Mouse (Mus musculus) CH12.LX (cell line): ENCODE data around the gene Tm9sf3. TPM values are rescaled to one million over a fixed set of nuclear protein-coding genes. Genes with fewer than 3 reads are reported as not detected.

Source experiments
- DNase-seq: peaks from one replicate; pipeline ENCODE4 v3.0.0-alpha.2; 2013; ENCODE audit errors: extremely low read depth
- H3K27ac ChIP-seq: 2 replicates; pipeline ENCODE4 v1.5.1; 2012; ENCODE audit warnings: low read depth, mild to moderate bottlenecking, control low read depth, moderate library complexity; ENCODE audit not compliant: insufficient read depth
- H3K27me3 ChIP-seq: replicated peaks from 2 replicates; pipeline ENCODE3; 2012; ENCODE audit warnings: inconsistent platforms
- H3K36me3 ChIP-seq, 2 experiments: replicated peaks in 1 of 2; 2 replicates each; pipeline versions ENCODE3 to v1.6.1; 2012; ENCODE audit warnings: inconsistent platforms in 1 of 2, low read length in 1 of 2, mild to moderate bottlenecking in 1 of 2, mixed read lengths in 1 of 2, moderate library complexity in 1 of 2; ENCODE audit not compliant: control insufficient read depth in 1 of 2, insufficient read depth in 1 of 2
- H3K4me1 ChIP-seq, 2 experiments: 2 replicates each; pipeline ENCODE4 v1.6.1; 2012; ENCODE audit warnings: inconsistent platforms in 1 of 2, moderate library complexity in 1 of 2; ENCODE audit not compliant: insufficient read depth in 2 of 2, control insufficient read depth in 1 of 2
- H3K4me2 ChIP-seq: 2 replicates; pipeline ENCODE4 v1.6.1; 2012; ENCODE audit warnings: low read depth, mild to moderate bottlenecking, control low read depth; ENCODE audit not compliant: poor library complexity, insufficient read depth, severe bottlenecking
- H3K4me3 ChIP-seq, 3 experiments: fragments of 150-350 bp in 1 of 3; sonication (generic) in 1 of 3; replicated peaks in 1 of 3; 2 replicates each; pipeline versions ENCODE3 to v1.5.1; 2011 to 2012; ENCODE audit warnings: low read depth in 2 of 3, low read length in 2 of 3, mild to moderate bottlenecking in 2 of 3, moderate library complexity in 2 of 3, control low read depth in 1 of 3, improper control_type of control experiment in 1 of 3, inconsistent platforms in 1 of 3, mixed read lengths in 1 of 3; ENCODE audit not compliant: poor library complexity in 1 of 3
- H3K79me2 ChIP-seq: replicated peaks from 2 replicates; pipeline ENCODE4 v1.6.1; 2012; ENCODE audit warnings: mild to moderate bottlenecking, moderate library complexity; ENCODE audit not compliant: control insufficient read depth, poor library complexity, insufficient read depth, severe bottlenecking; ENCODE audit errors: extremely low read depth
- H3K9ac ChIP-seq: 2 replicates; pipeline ENCODE4 v1.6.1; 2012; ENCODE audit warnings: low read depth, mild to moderate bottlenecking, control low read depth, moderate library complexity; ENCODE audit not compliant: insufficient read depth
- H3K9me3 ChIP-seq: replicated peaks from 2 replicates; pipeline ENCODE3; 2012; ENCODE audit warnings: low read length, inconsistent platforms, mixed read lengths
- BHLHE40 ChIP-seq: IDR thresholded peaks from 2 replicates; pipeline ENCODE4 v1.6.1; 2011; ENCODE audit warnings: mild to moderate bottlenecking, low read depth, low read length, improper control_type of control experiment
- CHD1 ChIP-seq: IDR thresholded peaks from 2 replicates; pipeline ENCODE4 v1.6.1; 2012; ENCODE audit warnings: low read depth, low read length, improper control_type of control experiment, inconsistent platforms
- CHD2 ChIP-seq: IDR thresholded peaks from 2 replicates; pipeline ENCODE4 v1.6.1; 2011; ENCODE audit warnings: low read length, improper control_type of control experiment
- CTCF ChIP-seq, 2 experiments: IDR thresholded peaks in 1 of 2; conservative IDR thresholded peaks in 1 of 2; 2 replicates each; pipeline ENCODE4 v1.5.1; 2011 to 2012; ENCODE audit warnings: low read depth in 2 of 2, low read length in 2 of 2, improper control_type of control experiment in 1 of 2, inconsistent platforms in 1 of 2, mild to moderate bottlenecking in 1 of 2, moderate library complexity in 1 of 2
- E2F4 ChIP-seq: IDR thresholded peaks from 2 replicates; pipeline ENCODE4 v1.6.1; 2011; ENCODE audit warnings: low read depth, low read length, improper control_type of control experiment; ENCODE audit not compliant: insufficient replicate concordance
- ELF1 ChIP-seq: IDR thresholded peaks from 2 replicates; pipeline ENCODE4 v1.6.1; 2014; ENCODE audit warnings: low read depth, mild to moderate bottlenecking, inconsistent platforms, low read length, improper control_type of control experiment
- EP300 ChIP-seq: IDR thresholded peaks from 2 replicates; pipeline ENCODE4 v1.6.1; 2011; ENCODE audit warnings: low read length, improper control_type of control experiment
- ETS1 ChIP-seq: conservative IDR thresholded peaks from 2 replicates; pipeline ENCODE4 v1.6.1; 2012; ENCODE audit warnings: low read depth, mild to moderate bottlenecking, inconsistent platforms, low read length, improper control_type of control experiment, moderate library complexity
- GABPA ChIP-seq: IDR thresholded peaks from 2 replicates; pipeline ENCODE4 v1.6.1; 2012; ENCODE audit warnings: low read depth, low read length, improper control_type of control experiment, inconsistent platforms; ENCODE audit not compliant: insufficient replicate concordance
- HCFC1 ChIP-seq: IDR thresholded peaks from 2 replicates; pipeline ENCODE4 v1.6.1; 2012; ENCODE audit warnings: low read depth, mild to moderate bottlenecking, inconsistent platforms, low read length, improper control_type of control experiment
- IRF4 ChIP-seq: IDR thresholded peaks from 2 replicates; pipeline ENCODE4 v1.6.1; 2014; ENCODE audit warnings: low read depth, mild to moderate bottlenecking, inconsistent platforms, low read length, improper control_type of control experiment
- JUN ChIP-seq: IDR thresholded peaks from 2 replicates; pipeline ENCODE4 v1.6.1; 2011; ENCODE audit warnings: low read depth, mild to moderate bottlenecking, low read length, improper control_type of control experiment, moderate library complexity; ENCODE audit not compliant: insufficient read depth
- JUND ChIP-seq: conservative IDR thresholded peaks from 2 replicates; pipeline ENCODE4 v1.6.1; 2011; ENCODE audit warnings: low read depth, low read length, improper control_type of control experiment
- KAT2A ChIP-seq: IDR thresholded peaks from 2 replicates; pipeline ENCODE4 v1.6.1; 2012; ENCODE audit warnings: low read length, improper control_type of control experiment, inconsistent platforms; ENCODE audit not compliant: insufficient replicate concordance
- MAFK ChIP-seq: IDR thresholded peaks from 2 replicates; pipeline ENCODE4 v1.6.1; 2011; ENCODE audit warnings: low read length, improper control_type of control experiment; ENCODE audit not compliant: insufficient replicate concordance
- MAX ChIP-seq: IDR thresholded peaks from 2 replicates; pipeline ENCODE4 v1.6.1; 2011; ENCODE audit warnings: low read length, improper control_type of control experiment
- MAZ ChIP-seq: IDR thresholded peaks from 2 replicates; pipeline ENCODE4 v1.6.1; 2012; ENCODE audit warnings: low read depth, mild to moderate bottlenecking, inconsistent platforms, low read length, improper control_type of control experiment, moderate library complexity
- MEF2A ChIP-seq: IDR thresholded peaks from 2 replicates; pipeline ENCODE4 v1.6.1; 2014; ENCODE audit warnings: low read depth, mild to moderate bottlenecking, inconsistent platforms, low read length, improper control_type of control experiment, borderline replicate concordance
- MXI1 ChIP-seq: IDR thresholded peaks from 2 replicates; pipeline ENCODE4 v1.6.1; 2011; ENCODE audit warnings: mild to moderate bottlenecking, low read depth, low read length, improper control_type of control experiment
- MYC ChIP-seq: IDR thresholded peaks from 2 replicates; pipeline ENCODE4 v1.6.1; 2011; ENCODE audit warnings: low read depth, mild to moderate bottlenecking, improper control_type of control experiment, low read length
- NELFE ChIP-seq: IDR thresholded peaks from 2 replicates; pipeline ENCODE4 v1.6.1; 2011; ENCODE audit warnings: low read depth, low read length, improper control_type of control experiment
- NRF1 ChIP-seq: IDR thresholded peaks from 2 replicates; pipeline ENCODE4 v1.6.1; 2014; ENCODE audit warnings: low read depth, mild to moderate bottlenecking, inconsistent platforms, low read length, improper control_type of control experiment, moderate library complexity
- PAX5 ChIP-seq: IDR thresholded peaks from 2 replicates; pipeline ENCODE4 v1.6.1; 2012; ENCODE audit warnings: low read length, inconsistent platforms, mixed read lengths
- POLR2A ChIP-seq: IDR thresholded peaks from 2 replicates; pipeline ENCODE4 v1.6.1; 2011; ENCODE audit warnings: low read depth, mild to moderate bottlenecking, improper control_type of control experiment, low read length
- POLR2AphosphoS2 ChIP-seq: IDR thresholded peaks from 2 replicates; pipeline ENCODE4 v1.6.1; 2011; ENCODE audit warnings: low read depth, low read length, improper control_type of control experiment
- RAD21 ChIP-seq: IDR thresholded peaks from 2 replicates; pipeline ENCODE4 v1.6.1; 2011; ENCODE audit warnings: low read depth, mild to moderate bottlenecking, low read length, improper control_type of control experiment, moderate library complexity
- RCOR1 ChIP-seq: conservative IDR thresholded peaks from 2 replicates; pipeline ENCODE4 v1.6.1; 2012; ENCODE audit warnings: low read depth, mild to moderate bottlenecking, inconsistent platforms, low read length, improper control_type of control experiment
- SIN3A ChIP-seq: IDR thresholded peaks from 2 replicates; pipeline ENCODE4 v1.6.1; 2012; ENCODE audit warnings: low read length, improper control_type of control experiment, inconsistent platforms
- SMC3 ChIP-seq: IDR thresholded peaks from 2 replicates; pipeline ENCODE4 v1.6.1; 2011; ENCODE audit warnings: low read depth, low read length, improper control_type of control experiment
- TBP ChIP-seq: conservative IDR thresholded peaks from 2 replicates; pipeline ENCODE4 v1.6.1; 2011; ENCODE audit warnings: low read depth, low read length, improper control_type of control experiment
- TCF12 ChIP-seq: IDR thresholded peaks from 2 replicates; pipeline ENCODE4 v1.6.1; 2014; ENCODE audit warnings: low read depth, mild to moderate bottlenecking, inconsistent platforms, low read length, improper control_type of control experiment
- UBTF ChIP-seq: IDR thresholded peaks from 2 replicates; pipeline ENCODE4 v1.6.1; 2012; ENCODE audit warnings: low read depth, mild to moderate bottlenecking, inconsistent platforms, low read length, improper control_type of control experiment, moderate library complexity
- USF1 ChIP-seq: IDR thresholded peaks from 2 replicates; pipeline ENCODE4 v1.6.1; 2014; ENCODE audit warnings: low read depth, mild to moderate bottlenecking, inconsistent platforms, low read length, improper control_type of control experiment
- USF2 ChIP-seq: conservative IDR thresholded peaks from 2 replicates; pipeline ENCODE4 v1.6.1; 2011; ENCODE audit warnings: low read depth, low read length, improper control_type of control experiment
- ZC3H11A ChIP-seq: IDR thresholded peaks from 2 replicates; pipeline ENCODE4 v1.6.1; 2012; ENCODE audit warnings: low read depth, mild to moderate bottlenecking, inconsistent platforms, low read length, improper control_type of control experiment
- ZKSCAN1 ChIP-seq: IDR thresholded peaks from 2 replicates; pipeline ENCODE4 v1.6.1; 2012; ENCODE audit warnings: low read depth, inconsistent platforms, low read length, improper control_type of control experiment, borderline replicate concordance
- ZMIZ1 ChIP-seq: IDR thresholded peaks from 2 replicates; pipeline ENCODE4 v1.6.1; 2012; ENCODE audit warnings: low read depth, mild to moderate bottlenecking, inconsistent platforms, low read length, improper control_type of control experiment
- ZNF384 ChIP-seq: IDR thresholded peaks from 2 replicates; pipeline ENCODE4 v1.6.1; 2012; ENCODE audit warnings: low read depth, low read length, improper control_type of control experiment, inconsistent platforms
- dilution Hi-C: fragments of 300-500 bp; cut with MboI; formaldehyde crosslinking; loops from 2 replicates; pipeline ENCODE4 v1.14.3; 2020; ENCODE audit warnings: low sequenced_read_pairs; ENCODE audit not compliant: extremely low pct_unique_long_range_greater_than_20kb, extremely low pct_ligation_motif_present
- in situ Hi-C: fragments of 300-500 bp; cut with MboI; formaldehyde crosslinking; loops from 3 replicates; pipeline ENCODE4 v1.14.3; 2019; ENCODE audit warnings: low sequenced_read_pairs, low pct_ligation_motif_present, low pct_unique_long_range_greater_than_20kb, mixed read lengths
- polyA plus RNA-seq: library from polyadenylated mRNA; unstranded; fragments of >175 nt; gene quantifications from 2 replicates; pipeline ENCODE4 v1.2.1, GENCODE M21; 2012; ENCODE audit warnings: low read depth; ENCODE audit not compliant: insufficient read length
- total RNA-seq, 2 experiments: library from RNA; depleted of rRNA; stranded (reverse); fragments of 300-350 nt in 1 of 2; fragments of >200 nt in 1 of 2; gene quantifications; 2 replicates each; pipeline ENCODE4 v1.2.3; 2012 to 2014

Gene Tm9sf3
- total RNA-seq (2012; rRNA removed) (137 and 162 TPM in 2 replicates), total RNA-seq (2014; rRNA removed) (294 and 332 TPM in 2 replicates), polyA plus RNA-seq (175 and 182 TPM in 2 replicates)

- H3K9me3 ChIP-seq: no peaks in the 10 kb centered on the region
- DNase-seq: peak; percentile 82
- H3K9ac ChIP-seq: peak within 1 kb of the TSS; percentile 92
- dilution Hi-C loops: no loop called here
- TF ChIP-seq ZMIZ1 (peak; percentile 96), MAX (no peak), MXI1 (peak; percentile 76), USF1 (no peak), ELF1 (peak; percentile 77), NELFE (peak; percentile 94), CHD1 (no peak), GABPA (no peak), POLR2A (peak; percentile 92), TBP (no peak), CTCF (conservative IDR thresholded peaks at IDR 0.05 in 1 of 2, IDR thresholded peaks at IDR 0.05 in 1 of 2; ENCODE audit: low read depth in 2 of 2, low read length in 2 of 2) (no peak), MAFK (no peak), E2F4 (no peak), USF2 (no peak), JUN (no peak), ZKSCAN1 (no peak), MAZ (no peak), UBTF (no peak), RCOR1 (no peak), ETS1 (no peak), ZNF384 (no peak), EP300 (no peak), KAT2A (peak; percentile 78; the same call in 1 of the 2 replicates), JUND (no peak), CHD2 (no peak), MEF2A (peak; percentile 55), TCF12 (peak; percentile 86), MYC (peak; percentile 37; the same call in 1 of the 2 replicates), RAD21 (no peak), IRF4 (0 out of 2 replicates have a peak, but pooled peaks have one; percentile 51), BHLHE40 (peak; percentile 56), ZC3H11A (no peak), NRF1 (peak; percentile 77), POLR2AphosphoS2 (0 out of 2 replicates have a peak, but pooled peaks have one; percentile 32), SIN3A (peak; percentile 79; the same call in 1 of the 2 replicates), SMC3 (no peak), PAX5 (no peak), HCFC1 (peak; percentile 70)
- in situ Hi-C loops: no loop called here
- peak within 1 kb of the TSS; percentile 82 to 85 (median 85) for H3K4me3 ChIP-seq
- peaks cover 0 to 23% of the 10 kb centered on the region in 2 experiments for H3K36me3 ChIP-seq
- H3K4me2 ChIP-seq: peak within 1 kb of the TSS; percentile 98
- peaks cover 41% of the 10 kb centered on the region for H3K79me2 ChIP-seq
- peaks cover 7 to 40% of the 10 kb centered on the region in 2 experiments for H3K4me1 ChIP-seq
- no peaks in the 10 kb centered on the region for H3K27me3 ChIP-seq
- peak within 1 kb of the TSS; percentile 79 for H3K27ac ChIP-seq
Measured at GRCm38 (mm10) chr19:41263630-41264295, at the start of gene Tm9sf3. Tm9sf3 (minus strand) TSS chr19:41263997.
